Comparison of ENCODE assay signal across 8 mouse cellular contexts in the genomic region with DNA sequence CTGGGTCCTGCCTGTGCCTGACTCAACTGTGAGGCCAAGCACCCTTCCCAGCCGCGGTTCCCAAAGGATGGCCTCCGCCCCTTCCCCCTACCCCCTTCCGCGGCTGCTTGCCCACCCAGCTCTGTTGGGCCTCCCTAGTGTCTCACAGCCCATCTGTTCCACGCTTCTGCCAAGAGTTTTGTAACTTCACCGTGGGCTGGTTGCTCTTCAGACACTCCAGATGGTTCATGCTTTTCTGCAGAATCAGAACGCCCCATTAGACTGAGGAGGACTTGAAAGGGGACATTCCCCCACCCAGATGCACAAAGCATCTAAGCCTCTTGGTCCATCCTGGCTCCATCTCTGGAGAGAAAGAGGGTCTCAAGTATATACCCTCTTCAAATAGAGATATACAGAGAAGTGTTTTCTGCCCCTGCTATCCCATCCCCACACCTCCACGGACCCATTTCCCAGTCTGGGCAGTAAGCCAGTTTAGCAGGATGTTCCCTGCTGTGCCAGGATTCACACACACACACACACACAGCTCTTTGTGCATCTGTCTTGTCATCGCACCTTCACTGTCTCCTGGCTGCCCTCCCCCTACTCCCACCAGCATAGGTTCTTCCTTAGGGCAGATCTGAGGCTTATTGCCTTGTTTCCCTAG. TPM values are rescaled to one million over a fixed set of nuclear protein-coding genes. Genes with fewer than 3 reads are reported as not detected.
A peak's percentile ranks its signal among the peaks of the same experiment; 100 is the strongest.
DNase-seq lines count a peak whose midpoint lies in the region; ATAC-seq and TF ChIP-seq lines count a peak whose summit lies in the region.

No protein-coding gene starts in this region.

- no peak overlapping the region for H3K4me3 ChIP-seq in thymus, adult 2 months (ENCODE audit: control insufficient read depth, insufficient read depth, low read length)

- peak; percentile 62 for DNase-seq in gastrocnemius, adult 18-20 months (ENCODE audit: low spot score)
- DNase-seq in gastrocnemius, postnatal 10 days, result no peak
- DNase-seq in frontal cortex, postnatal 25 days (ENCODE audit: low spot score in 2 of 2), result peak; percentile 49 to 63
- peak; percentile 71 for DNase-seq in layer of hippocampus, adult 9-10 months (ENCODE audit: low spot score)
- DNase-seq in right cerebral cortex, postnatal 10 days (ENCODE audit: low spot score in 2 of 2), result peak; percentile 85 to 91
- no peak for DNase-seq in thymus, adult 2 months
- no peak for DNase-seq in spleen, postnatal 14 days (ENCODE audit: low spot score in 2 of 2)

- no peak for TF ChIP-seq CTCF in thymus, adult 2 months (IDR thresholded peaks at IDR 0.05; ENCODE audit: borderline replicate concordance, control insufficient read depth, extremely low read depth, insufficient read depth, low read length, poor library complexity)

- H3K36me3 ChIP-seq in thymus, adult 2 months (ENCODE audit: control insufficient read depth, insufficient read depth, low read length), result no peaks in the 10 kb centered on the region

- no peaks in the 10 kb centered on the region for H3K4me1 ChIP-seq in thymus, adult 2 months (replicated peaks; ENCODE audit: control insufficient read depth, insufficient read depth, low read length)

- H3K27me3 ChIP-seq in thymus, adult 2 months (ENCODE audit: control insufficient read depth, insufficient read depth, low read length), result no peaks in the 10 kb centered on the region

- no peak overlapping the region for H3K27ac ChIP-seq in thymus, adult 2 months (ENCODE audit: control insufficient read depth, insufficient read depth, low read length)

- TF ChIP-seq POLR2A in thymus, adult 2 months (IDR thresholded peaks at IDR 0.05; ENCODE audit: control insufficient read depth, extremely low read depth, insufficient read depth, low read length, poor library complexity), result no peak

- peak; percentile 37; the same call in 1 of the 2 replicates for ATAC-seq in cerebellum, adult (ENCODE audit: insufficient number of reproducible peaks, low FRiP score, low TSS enrichment)

- WGBS in thymus, adult 2 months, result 86% methylated on average over 10 of the region's 10 CpGs

RNA-seq across cellular contexts. Expression of a gene that starts 13.2 kb away (rescaled TPM):
- total RNA-seq in gastrocnemius, adult 18-20 months (2021), result 1 to 10 TPM; 4.1 to 4.4 TPM
- total RNA-seq in gastrocnemius, postnatal 10 days (2021), result 1 to 10 TPM; 1.3 to 2.3 TPM
- polyA plus RNA-seq in thymus, adult 2 months (2012; rRNA removed), result 3.7 and 4.3 TPM in 2 replicates

RNA-seq across cellular contexts. Expression of a gene that starts 13.5 kb away (rescaled TPM):
- under 1 TPM; 0.31 to 0.43 TPM for total RNA-seq in gastrocnemius, adult 18-20 months (2021)
- 1 to 10 TPM; 1.3 to 2.0 TPM for total RNA-seq in gastrocnemius, postnatal 10 days (2021)
- 21.2 and 22.9 TPM in 2 replicates for polyA plus RNA-seq in thymus, adult 2 months (2012; rRNA removed)

RNA-seq across cellular contexts. Expression of a gene that starts 26.1 kb away (rescaled TPM):
- total RNA-seq in gastrocnemius, adult 18-20 months (2021), result 1 to 10 TPM; 3.2 to 3.5 TPM
- total RNA-seq in gastrocnemius, postnatal 10 days (2021), result 1 to 10 TPM; 5.3 to 7.2 TPM
- polyA plus RNA-seq in thymus, adult 2 months (2012; rRNA removed), result 27.8 and 28.8 TPM in 2 replicates

RNA-seq across cellular contexts. Expression of a gene that starts 54.5 kb away (rescaled TPM):
- total RNA-seq in gastrocnemius, adult 18-20 months (2021), result 100 to 1,000 TPM; 266 to 292 TPM
- total RNA-seq in gastrocnemius, postnatal 10 days (2021), result 100 to 1,000 TPM; 280 to 319 TPM
- 137 and 168 TPM in 2 replicates for polyA plus RNA-seq in thymus, adult 2 months (2012; rRNA removed)

Comparison
In these comparisons a context has a peak if more than half of its experiments do, and no peak if none do; other contexts are left out.
1. DNase-seq: peak in gastrocnemius, adult 18-20 months (single experiment), frontal cortex, postnatal 25 days (2 of 2), layer of hippocampus, adult 9-10 months (single experiment) and right cerebral cortex, postnatal 10 days (2 of 2); none in gastrocnemius, postnatal 10 days (single experiment), thymus, adult 2 months (single experiment) and spleen, postnatal 14 days (0 of 2).